Mouse (Mus musculus) forebrain, embryonic 13.5 days (tissue): ENCODE measurements around the gene Ubr4. TPM values are rescaled to one million over a fixed set of nuclear protein-coding genes. Genes with fewer than 3 reads are reported as not detected.

Source experiments
- ATAC-seq: fragments of 200-750 bp; cut with Nextera tagmentation; 2 replicates; pipeline ENCODE4 v1.8.0; 2017
- H3K27ac ChIP-seq: fragments of 300-500 bp; sonication (generic); 2 replicates; pipeline ENCODE4 v1.5.1; 2015; ENCODE audit warnings: inconsistent platforms, mild to moderate bottlenecking, moderate library complexity
- H3K27me3 ChIP-seq: fragments of 300-500 bp; sonication (generic); 2 replicates; pipeline ENCODE4 v1.6.1; 2015; ENCODE audit warnings: mild to moderate bottlenecking, inconsistent platforms
- H3K36me3 ChIP-seq: fragments of 300-500 bp; sonication (generic); 2 replicates; pipeline ENCODE4 v1.6.1; 2015; ENCODE audit warnings: mild to moderate bottlenecking, inconsistent platforms; ENCODE audit not compliant: poor library complexity, severe bottlenecking
- H3K4me1 ChIP-seq: fragments of 300-500 bp; sonication (generic); 2 replicates; pipeline ENCODE4 v1.6.1; 2015; ENCODE audit warnings: inconsistent platforms
- H3K4me2 ChIP-seq: fragments of 300-500 bp; sonication (generic); 2 replicates; pipeline ENCODE4 v1.6.1; 2015; ENCODE audit warnings: inconsistent platforms, mild to moderate bottlenecking, moderate library complexity
- H3K4me3 ChIP-seq: fragments of 300-500 bp; sonication (generic); 2 replicates; pipeline ENCODE4 v1.5.1; 2015; ENCODE audit warnings: mild to moderate bottlenecking, inconsistent platforms
- H3K9ac ChIP-seq: fragments of 300-500 bp; sonication (generic); 2 replicates; pipeline ENCODE4 v1.6.1; 2015; ENCODE audit warnings: mild to moderate bottlenecking, inconsistent platforms
- H3K9me3 ChIP-seq: fragments of 300-500 bp; sonication (generic); replicated peaks from 2 replicates; pipeline ENCODE4 v1.6.1; 2016; ENCODE audit warnings: inconsistent platforms
- WGBS: fragments of 180-500 bp; shearing (Covaris S2); methylation state at CpG from one replicate; pipeline ENCODE4 v1.1.7; 2015; 5-methylcytosine and 5-hydroxymethylcytosine counted together
- polyA plus RNA-seq: library from polyadenylated mRNA; unstranded; fragments of >200 nt; fragmentation: Nextera tagmentation; extraction: Ambion mirVana; gene quantifications from 2 replicates; pipeline ENCODE4 v1.2.1, GENCODE M21; 2015

Ubr4 gene
- polyA plus RNA-seq, 1 experiment from 2014 or later = 69.9 TPM

DNA sequence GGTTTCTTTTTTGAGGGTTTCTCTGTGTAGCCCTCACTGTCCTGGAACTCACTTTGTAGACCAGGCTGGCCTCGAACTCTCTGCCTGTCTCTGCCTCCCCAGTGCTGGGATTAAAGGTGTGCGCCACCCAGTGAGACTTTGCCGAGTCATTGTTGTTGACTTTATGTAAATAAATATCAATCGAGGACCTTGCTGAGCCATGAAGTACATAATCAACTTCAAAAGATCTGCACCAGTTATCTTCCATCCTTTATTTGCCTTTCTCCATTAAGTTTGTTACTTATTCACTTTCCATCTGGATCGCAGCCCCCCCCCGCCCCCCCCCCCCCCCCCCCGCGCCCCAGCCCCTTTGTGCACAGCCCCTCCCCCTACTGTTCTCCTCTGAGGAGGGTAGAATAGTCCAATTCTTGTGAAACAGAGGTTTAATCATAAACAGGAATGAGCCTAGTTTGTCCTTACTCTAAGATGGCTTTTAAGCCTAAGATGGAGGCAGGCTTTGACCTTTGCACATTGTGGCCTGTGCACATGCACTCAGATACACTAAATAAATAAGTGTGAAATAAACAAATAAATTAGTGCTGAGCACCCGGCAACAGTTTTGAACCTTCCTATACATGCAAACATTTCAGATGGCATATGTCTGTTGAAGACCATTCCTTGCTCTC is 17.6 kb upstream of the Ubr4 start:
- H3K9me3 ChIP-seq = no peaks in the 10 kb centered on the region
- H3K27me3 ChIP-seq = peaks cover 21% of the 10 kb centered on the region
- no peak overlapping the region for H3K4me3 ChIP-seq
- no peaks in the 10 kb centered on the region; the same call in 1 of the 2 replicates for H3K4me1 ChIP-seq
- H3K9ac ChIP-seq = no peak overlapping the region
- H3K27ac ChIP-seq = no peak overlapping the region
- no peaks in the 10 kb centered on the region for H3K36me3 ChIP-seq
- 73% methylated on average over 7 of the region's 9 CpGs for WGBS
- no peak for ATAC-seq
- H3K4me2 ChIP-seq = no peak overlapping the region

DNA sequence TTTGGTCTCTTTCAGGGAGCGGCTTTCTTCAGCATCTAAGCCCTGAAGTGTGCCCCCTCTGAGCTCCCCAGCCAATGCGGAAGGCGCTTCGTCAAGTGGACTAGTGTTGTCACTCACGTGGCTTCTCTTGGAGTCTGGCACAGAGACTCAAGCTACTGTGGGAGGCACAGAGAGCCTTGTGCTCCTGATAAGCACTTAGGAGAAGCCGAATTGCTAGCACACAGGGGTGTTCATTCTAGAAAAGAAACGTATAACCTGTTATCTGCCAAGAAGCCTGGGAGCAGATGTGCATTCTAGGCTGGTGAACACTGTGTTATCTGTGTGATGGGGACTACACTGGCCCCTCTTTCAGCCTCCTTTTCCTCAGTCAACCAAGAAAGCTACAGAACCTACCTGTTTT is 16.9 kb upstream of the Ubr4 start:
- Histone ChIP-seq H3K4me2 (no peak overlapping the region), H3K9me3 (no peaks in the 10 kb centered on the region), H3K4me1 (no peaks in the 10 kb centered on the region; the same call in 1 of the 2 replicates), H3K27me3 (peaks cover 21% of the 10 kb centered on the region), H3K4me3 (no peak overlapping the region), H3K9ac (no peak overlapping the region), H3K36me3 (no peaks in the 10 kb centered on the region), H3K27ac (no peak overlapping the region)
- no peak for ATAC-seq
- 70% methylated on average over 7 of the region's 7 CpGs for WGBS

GRCm38 (mm10) chr4:139336822-139337483 is 15.5 kb upstream of the Ubr4 start:
- 39% methylated on average over 24 of the region's 24 CpGs for WGBS
- peak overlapping the region; percentile 23; the same call in 1 of the 2 replicates for H3K4me2 ChIP-seq

DNA sequence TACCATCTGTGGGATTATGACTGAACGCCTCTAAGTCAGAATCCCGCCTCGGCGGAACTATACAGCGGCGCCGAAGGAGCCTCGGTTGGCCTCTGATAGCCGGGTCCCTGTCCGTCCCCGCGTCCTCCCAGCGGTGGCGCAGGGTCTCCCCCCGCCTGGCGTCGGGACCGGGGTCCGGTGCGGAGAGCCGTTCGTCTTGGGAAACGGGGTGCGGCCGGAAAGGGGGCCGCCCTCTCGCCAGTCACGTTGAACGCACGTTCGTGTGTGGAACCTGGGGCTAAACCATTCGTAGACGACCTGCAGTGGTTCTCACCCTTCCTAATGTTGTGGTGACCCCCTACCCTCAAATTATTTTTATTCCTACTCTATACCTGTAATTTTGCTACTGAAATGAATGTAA is 14.3 kb upstream of the Ubr4 start:
- H3K27me3 ChIP-seq = peaks cover 18% of the 10 kb centered on the region
- no peak overlapping the region for H3K4me2 ChIP-seq
- ATAC-seq = no peak
- no peak overlapping the region for H3K27ac ChIP-seq
- no peak overlapping the region for H3K4me3 ChIP-seq
- H3K9me3 ChIP-seq = no peaks in the 10 kb centered on the region
- H3K9ac ChIP-seq = no peak overlapping the region
- 65% methylated on average over 33 of the region's 33 CpGs for WGBS
- H3K36me3 ChIP-seq = no peaks in the 10 kb centered on the region
- H3K4me1 ChIP-seq = no peaks in the 10 kb centered on the region; the same call in 1 of the 2 replicates

More at GRCm38 (mm10) chr4:139336822-139337483, 15.5 kb upstream of the Ubr4 start:
- no peaks in the 10 kb centered on the region for H3K9me3 ChIP-seq
- H3K4me3 ChIP-seq = no peak overlapping the region
- H3K27me3 ChIP-seq = peaks cover 21% of the 10 kb centered on the region
- no peak for ATAC-seq
- H3K4me1 ChIP-seq = no peaks in the 10 kb centered on the region; the same call in 1 of the 2 replicates
- no peak overlapping the region for H3K27ac ChIP-seq
- no peaks in the 10 kb centered on the region for H3K36me3 ChIP-seq
- H3K9ac ChIP-seq = no peak overlapping the region

GRCm38 (mm10) chr4:139340835-139341234 is 11.6 kb upstream of the Ubr4 start:
- Histone ChIP-seq H3K9me3 (no peaks in the 10 kb centered on the region), H3K9ac (no peak overlapping the region), H3K27ac (no peak overlapping the region), H3K27me3 (peaks cover 18% of the 10 kb centered on the region), H3K4me3 (no peak overlapping the region), H3K4me2 (no peak overlapping the region), H3K4me1 (no peaks in the 10 kb centered on the region; the same call in 1 of the 2 replicates), H3K36me3 (peaks cover 10% of the 10 kb centered on the region)
- WGBS = 86% methylated on average over 4 of the region's 4 CpGs
- ATAC-seq = no peak

DNA sequence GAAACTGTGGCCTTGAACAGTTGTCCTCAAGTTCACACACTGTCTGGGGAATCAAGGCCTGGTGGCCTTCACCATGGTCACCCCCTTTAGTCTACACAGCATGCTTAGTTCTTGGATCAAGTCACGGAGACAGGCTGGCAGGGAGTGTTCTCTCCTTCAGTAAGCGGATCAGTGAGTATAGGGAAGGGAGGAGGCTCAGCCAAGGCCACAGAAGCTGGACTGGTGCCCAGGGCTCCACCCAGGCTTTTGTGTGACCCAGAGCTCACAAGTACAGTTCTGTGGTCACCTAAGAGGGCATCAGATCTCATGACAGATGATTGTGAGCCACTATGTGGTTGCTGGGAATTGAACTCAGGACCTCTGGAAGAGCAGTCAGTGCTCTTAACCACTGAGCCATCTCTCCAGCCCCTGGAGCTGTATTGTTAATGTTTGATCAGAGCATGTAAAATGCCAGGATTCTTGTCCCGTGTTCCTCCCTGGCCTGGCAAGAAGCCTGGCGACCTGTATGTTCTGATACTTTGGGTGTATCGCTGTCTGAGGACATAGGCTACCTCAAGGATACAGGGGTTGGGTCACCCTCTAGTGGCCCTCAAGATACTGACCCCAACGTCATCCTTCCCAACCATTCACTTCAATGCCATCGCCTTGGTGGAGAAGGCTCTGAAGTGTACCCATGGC is 10.7 kb upstream of the Ubr4 start:
- Histone ChIP-seq H3K9me3 (no peaks in the 10 kb centered on the region), H3K36me3 (peaks cover 18% of the 10 kb centered on the region), H3K4me2 (no peak overlapping the region), H3K4me3 (no peak overlapping the region), H3K27me3 (peaks cover 17% of the 10 kb centered on the region), H3K27ac (no peak overlapping the region), H3K4me1 (no peaks in the 10 kb centered on the region; the same call in 1 of the 2 replicates), H3K9ac (no peak overlapping the region)
- WGBS = 75% methylated on average over 7 of the region's 7 CpGs
- ATAC-seq = no peak

GRCm38 (mm10) chr4:139343718-139344117 is 8.7 kb upstream of the Ubr4 start:
- Histone ChIP-seq H3K9ac (no peak overlapping the region), H3K4me2 (no peak overlapping the region), H3K36me3 (peaks cover 39% of the 10 kb centered on the region), H3K4me1 (no peaks in the 10 kb centered on the region), H3K27me3 (no peaks in the 10 kb centered on the region), H3K9me3 (no peaks in the 10 kb centered on the region), H3K4me3 (no peak overlapping the region), H3K27ac (no peak overlapping the region)
- WGBS = 64% methylated on average over 5 of the region's 5 CpGs
- no peak for ATAC-seq

- 70% methylated on average over 23 of the region's 23 CpGs for WGBS
- H3K4me1 ChIP-seq = peaks cover 3% of the 10 kb centered on the region
- no peak overlapping the region for H3K4me3 ChIP-seq
- H3K27ac ChIP-seq = no peak overlapping the region
- peaks cover 49% of the 10 kb centered on the region for H3K36me3 ChIP-seq
- ATAC-seq = no peak
- no peak overlapping the region for H3K9ac ChIP-seq
- no peaks in the 10 kb centered on the region for H3K27me3 ChIP-seq
- H3K4me2 ChIP-seq = no peak overlapping the region
- no peaks in the 10 kb centered on the region for H3K9me3 ChIP-seq
Observed at GRCm38 (mm10) chr4:139345416-139346019, 6.9 kb upstream of the Ubr4 start.

DNA sequence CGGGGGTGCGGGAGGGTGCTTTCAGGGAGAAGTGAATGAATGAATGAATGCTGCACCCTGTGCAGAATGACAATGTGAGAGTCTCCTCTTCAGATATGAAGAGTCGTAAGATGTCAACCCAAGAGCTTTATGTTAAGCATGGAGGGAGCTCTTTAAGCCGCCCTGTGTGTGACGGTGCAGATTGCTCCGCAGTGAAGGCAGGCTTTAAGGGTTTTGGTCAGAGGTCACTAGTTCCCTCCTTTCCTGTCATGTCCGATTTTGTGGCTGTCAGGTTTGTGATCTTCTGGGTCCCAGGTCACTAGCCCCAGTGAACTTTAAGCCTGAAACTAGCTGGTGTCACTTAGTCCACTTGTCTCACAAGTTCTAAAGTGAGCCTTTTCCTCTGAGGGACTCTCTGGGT is 423 bp downstream of the Ubr4 start:
- peak; percentile 23; the same call in 1 of the 2 replicates for ATAC-seq
- Histone ChIP-seq H3K9ac (peak overlapping the region; percentile 91), H3K9me3 (no peaks in the 10 kb centered on the region), H3K4me1 (peaks cover 20% of the 10 kb centered on the region), H3K27me3 (no peaks in the 10 kb centered on the region), H3K4me3 (peak overlapping the region; percentile 84), H3K4me2 (peak overlapping the region; percentile 97), H3K36me3 (peaks cover 50% of the 10 kb centered on the region), H3K27ac (peak overlapping the region; percentile 95; the same call in 1 of the 2 replicates)
- 1% methylated on average over 7 of the region's 7 CpGs for WGBS

- no peak overlapping the region for H3K27ac ChIP-seq
Observed at GRCm38 (mm10) chr4:139357211-139357610, 4.8 kb downstream of the Ubr4 start.

GRCm38 (mm10) chr4:139360761-139361548 is 8.5 kb downstream of the Ubr4 start:
- Histone ChIP-seq H3K4me3 (no peak overlapping the region), H3K9ac (no peak overlapping the region)

More at GRCm38 (mm10) chr4:139357211-139357610, 4.8 kb downstream of the Ubr4 start:
- Histone ChIP-seq H3K27me3 (no peaks in the 10 kb centered on the region), H3K4me1 (peaks cover 5% of the 10 kb centered on the region), H3K9me3 (no peaks in the 10 kb centered on the region), H3K4me2 (no peak overlapping the region), H3K9ac (no peak overlapping the region), H3K36me3 (peaks cover 74% of the 10 kb centered on the region), H3K4me3 (no peak overlapping the region)
- ATAC-seq = no peak
- 95% methylated on average over 3 of the region's 3 CpGs for WGBS

More at GRCm38 (mm10) chr4:139360761-139361548, 8.5 kb downstream of the Ubr4 start:
- no peak overlapping the region for H3K27ac ChIP-seq
- H3K4me1 ChIP-seq = no peaks in the 10 kb centered on the region
- no peaks in the 10 kb centered on the region for H3K9me3 ChIP-seq
- no peak overlapping the region for H3K4me2 ChIP-seq
- H3K36me3 ChIP-seq = peaks cover 98% of the 10 kb centered on the region
- no peak for ATAC-seq
- 94% methylated on average over 11 of the region's 11 CpGs for WGBS
- no peaks in the 10 kb centered on the region for H3K27me3 ChIP-seq
